Mouse (Mus musculus) neural tube, embryonic 10.5 days (tissue): ENCODE results near the gene Gm8879.
"Not testable (repeated sequence)": the region's sequence is repeated elsewhere in the genome, so short reads cannot be mapped to it uniquely, and the experiment has no call there.

Experiments
- DNase-seq: peaks from one replicate; pipeline ENCODE4 v3.0.0-alpha.2; 2017; ENCODE audit warnings: low spot score; ENCODE audit errors: extremely low spot score

Gene Gm8879

GRCm38 (mm10) chr5:11127334-11127733 lies at the start of gene Gm8879:
TSS of gene Gm8879 (plus strand) at chr5:11127634.
- DNase-seq = not testable (repeated sequence)

- DNase-seq = not testable (repeated sequence)
These were observed 10.6 kb downstream of the Gm8879 start for GRCm38 (mm10) chr5:11138031-11138430.
